Mouse (Mus musculus): ENCODE data around the gene P2rx6.

GRCm38 (mm10) chr16:17529981-17530586 is 31.6 kb upstream of the P2rx6 start:
- TF ChIP-seq ZNF384 (IDR thresholded peaks at IDR 0.05; ENCODE audit: low read depth, low read length) (no peak), ZC3H11A (IDR thresholded peaks at IDR 0.05; ENCODE audit: borderline replicate concordance, low read depth, low read length) (no peak)

All from ES-E14 (cell line).